ENCODE assay signal across 18 mouse cellular contexts in genomic region chr2:74686988-74687697, GRCm38 (mm10). TPM values are rescaled to one million over a fixed set of nuclear protein-coding genes. Genes with fewer than 3 reads are reported as not detected.
DNase-seq lines count a peak whose midpoint lies in the region; ATAC-seq and TF ChIP-seq lines count a peak whose summit lies in the region.
"Had no signal": no experiment of that assay in that cellular context is flagged by ENCODE, and none has a peak within 500 bp of the region (broad histone marks: within the 10 kb centered on the region; RNA-seq: fewer than 3 reads in every experiment).

No protein-coding gene starts in this region.

- H3K4me1 ChIP-seq in midbrain, embryonic 10.5 days = peaks cover 17% of the 10 kb centered on the region
- no peaks in the 10 kb centered on the region for H3K4me1 ChIP-seq in midbrain, postnatal 0 days (ENCODE audit: insufficient read depth, low read length)
- H3K4me1 ChIP-seq in neural tube, embryonic 15.5 days = peaks cover 18% of the 10 kb centered on the region
- H3K4me1 ChIP-seq in cerebellum, adult 2 months (ENCODE audit: control insufficient read depth, insufficient read depth, low read length) = no peaks in the 10 kb centered on the region

- no peak overlapping the region for H3K27ac ChIP-seq in midbrain, embryonic 10.5 days (replicated peaks)
- no peak overlapping the region for H3K27ac ChIP-seq in midbrain, postnatal 0 days (ENCODE audit: low read depth, low read length)
- H3K27ac ChIP-seq in neural tube, embryonic 15.5 days (replicated peaks) = peak overlapping the region; percentile 70
- H3K27ac ChIP-seq in cerebellum, adult 2 months (ENCODE audit: insufficient read depth, low read length) = no peak overlapping the region
- H3K27ac ChIP-seq: hindbrain, embryonic 13.5 days had no signal

- H3K9ac ChIP-seq in midbrain, postnatal 0 days (replicated peaks; ENCODE audit: low read length, poor library complexity, severe bottlenecking) = no peak overlapping the region
- peak overlapping the region; percentile 31 for H3K9ac ChIP-seq in neural tube, embryonic 15.5 days (replicated peaks)
- H3K9ac ChIP-seq: hindbrain, embryonic 13.5 days; lung, embryonic 14.5 days had no signal

- H3K27me3 ChIP-seq in midbrain, embryonic 10.5 days (ENCODE audit: low read depth, poor library complexity, severe bottlenecking) = peaks cover 100% of the 10 kb centered on the region
- peaks cover 95% of the 10 kb centered on the region for H3K27me3 ChIP-seq in midbrain, postnatal 0 days (ENCODE audit: insufficient read depth, low read length)
- peaks cover 52% of the 10 kb centered on the region for H3K27me3 ChIP-seq in neural tube, embryonic 15.5 days (replicated peaks)
- H3K27me3 ChIP-seq in cerebellum, adult 2 months (ENCODE audit: control insufficient read depth, insufficient read depth, low read length) = peaks cover 24% of the 10 kb centered on the region; the same call in 1 of the 2 replicates

- no peak for ATAC-seq in midbrain, postnatal 0 days (ENCODE audit: low FRiP score)
- no peak for ATAC-seq in neural tube, embryonic 15.5 days (ENCODE audit: low FRiP score)

- no peak overlapping the region for H3K4me2 ChIP-seq in midbrain, postnatal 0 days (ENCODE audit: low read depth, low read length, poor library complexity, severe bottlenecking)
- peak overlapping the region; percentile 48 for H3K4me2 ChIP-seq in neural tube, embryonic 15.5 days
- H3K4me2 ChIP-seq: heart, embryonic 11.5 days; hindbrain, embryonic 13.5 days; lung, embryonic 14.5 days had no signal

- TF ChIP-seq POLR2A in cerebellum, adult 2 months (IDR thresholded peaks at IDR 0.05; ENCODE audit: borderline replicate concordance, insufficient read depth, low read length) = no peak

- WGBS in midbrain, embryonic 10.5 days = under 1% methylated on average over 27 of the region's 27 CpGs
- WGBS in midbrain, postnatal 0 days = 2% methylated on average over 27 of the region's 27 CpGs
- WGBS in neural tube, embryonic 15.5 days = under 1% methylated on average over 27 of the region's 27 CpGs
- 4% methylated on average over 27 of the region's 27 CpGs for WGBS in cerebellum, adult 2 months

- no peaks in the 10 kb centered on the region for H3K36me3 ChIP-seq in midbrain, embryonic 10.5 days
- no peaks in the 10 kb centered on the region for H3K36me3 ChIP-seq in midbrain, postnatal 0 days (ENCODE audit: insufficient read depth, low read length)
- H3K36me3 ChIP-seq in neural tube, embryonic 15.5 days = no peaks in the 10 kb centered on the region
- H3K36me3 ChIP-seq: G1E; hindbrain, embryonic 13.5 days had no signal

- H3K4me3 ChIP-seq in midbrain, embryonic 10.5 days = no peak overlapping the region
- no peak overlapping the region for H3K4me3 ChIP-seq in midbrain, postnatal 0 days (ENCODE audit: low read depth, low read length)
- peak overlapping the region; percentile 39 for H3K4me3 ChIP-seq in neural tube, embryonic 15.5 days (replicated peaks)
- no peak overlapping the region for H3K4me3 ChIP-seq in cerebellum, adult 2 months (replicated peaks; ENCODE audit: insufficient read depth, low read depth, low read length)
- H3K4me3 ChIP-seq: hindbrain, embryonic 13.5 days; myocyte had no signal

- no peaks in the 10 kb centered on the region for H3K9me3 ChIP-seq in midbrain, embryonic 10.5 days (replicated peaks)
- H3K9me3 ChIP-seq in midbrain, postnatal 0 days (ENCODE audit: low read length) = 0 out of 2 replicates have a peak, but pooled peaks cover 5% of the 10 kb centered on the region
- no peaks in the 10 kb centered on the region for H3K9me3 ChIP-seq in neural tube, embryonic 15.5 days (replicated peaks)
- H3K9me3 ChIP-seq: hindbrain, embryonic 13.5 days had no signal

- DNase-seq in gastrocnemius, postnatal 10 days = peak; percentile 26
- no peak for DNase-seq in gastrocnemius, postnatal 25 days
- DNase-seq in midbrain, embryonic 10.5 days (ENCODE audit: low spot score) = peak; percentile 49
- no peak for DNase-seq in midbrain, postnatal 0 days (ENCODE audit: low spot score)
- DNase-seq in kidney, postnatal 10 days = peak; percentile 27
- no peak for DNase-seq in cerebellum, adult 2 months
- no peak for DNase-seq in spleen, adult 18-20 months
- DNase-seq: cerebellum, adult 11-12 months had no signal

- TF ChIP-seq CTCF in midbrain, postnatal 0 days (IDR thresholded peaks at IDR 0.05) = no peak
- no peak for TF ChIP-seq CTCF in cerebellum, adult 2 months (IDR thresholded peaks at IDR 0.05; ENCODE audit: borderline replicate concordance, insufficient read depth, low read depth, low read length)

RNA-seq across cellular contexts. Expression of gene Hoxd10, which starts 4.6 kb away (rescaled TPM):
- 1 to 10 TPM; 3.9 to 4.5 TPM for total RNA-seq in gastrocnemius, postnatal 10 days (2021)
- total RNA-seq in gastrocnemius, postnatal 25 days (2021) = 1 to 10 TPM; 1.5 to 4.5 TPM
- not detected in 2 replicates for polyA plus RNA-seq in midbrain, embryonic 10.5 days (2016; fragmentation: Nextera tagmentation; extraction: Ambion mirVana)
- total RNA-seq in midbrain, postnatal 0 days (2014; rRNA removed) = 0.22 TPM in 1 of 2 replicates, not detected in the other
- not detected in 2 replicates for polyA plus RNA-seq in midbrain, postnatal 0 days (2015; fragmentation: Nextera tagmentation; extraction: Ambion mirVana)
- 61.8 and 83.6 TPM in 2 replicates for polyA plus RNA-seq in neural tube, embryonic 15.5 days (2015; fragmentation: Nextera tagmentation; extraction: Ambion mirVana)
- polyA plus RNA-seq in cerebellum, adult 2 months (2012; rRNA removed) = not detected in 2 replicates
- total RNA-seq: layer of hippocampus, adult 8-10 months; left cerebral cortex, postnatal 25 days; megakaryocyte, adult 5-6 weeks had no signal
- polyA plus RNA-seq: G1E; hindbrain, embryonic 13.5 days; lung, embryonic 14.5 days; myocyte; spleen, adult 2 months had no signal

RNA-seq across cellular contexts. Expression of gene Hoxd11, which starts 7.8 kb away (rescaled TPM):
- under 1 TPM; 0.23 to 0.56 TPM for total RNA-seq in gastrocnemius, postnatal 10 days (2021)
- total RNA-seq in gastrocnemius, postnatal 25 days (2021) = under 1 TPM in 1 of 2 experiments, not detected in 1; 0.26 TPM
- polyA plus RNA-seq in midbrain, embryonic 10.5 days (2016; fragmentation: Nextera tagmentation; extraction: Ambion mirVana) = not detected in 2 replicates
- total RNA-seq in midbrain, postnatal 0 days (2014; rRNA removed) = not detected in 2 replicates
- not detected in 2 replicates for polyA plus RNA-seq in midbrain, postnatal 0 days (2015; fragmentation: Nextera tagmentation; extraction: Ambion mirVana)
- 4.1 and 9.2 TPM in 2 replicates for polyA plus RNA-seq in neural tube, embryonic 15.5 days (2015; fragmentation: Nextera tagmentation; extraction: Ambion mirVana)
- not detected in 2 replicates for polyA plus RNA-seq in cerebellum, adult 2 months (2012; rRNA removed)
- total RNA-seq: layer of hippocampus, adult 8-10 months; left cerebral cortex, postnatal 25 days; megakaryocyte, adult 5-6 weeks had no signal
- polyA plus RNA-seq: G1E; heart, embryonic 11.5 days; hindbrain, embryonic 13.5 days; lung, embryonic 14.5 days; myocyte; spleen, adult 2 months had no signal

RNA-seq across cellular contexts. Expression of gene Hoxd9, which starts 10.4 kb away (rescaled TPM):
- total RNA-seq in gastrocnemius, postnatal 10 days (2021) = 10 to 100 TPM; 12.6 to 16.1 TPM
- 10 to 100 TPM in 1 of 2 experiments, 1 to 10 TPM in 1; 5.7 to 14.7 TPM for total RNA-seq in gastrocnemius, postnatal 25 days (2021)
- not detected in 2 replicates for polyA plus RNA-seq in midbrain, embryonic 10.5 days (2016; fragmentation: Nextera tagmentation; extraction: Ambion mirVana)
- total RNA-seq in midbrain, postnatal 0 days (2014; rRNA removed) = not detected in 2 replicates
- not detected in 2 replicates for polyA plus RNA-seq in midbrain, postnatal 0 days (2015; fragmentation: Nextera tagmentation; extraction: Ambion mirVana)
- 20.0 and 21.3 TPM in 2 replicates for polyA plus RNA-seq in neural tube, embryonic 15.5 days (2015; fragmentation: Nextera tagmentation; extraction: Ambion mirVana)
- not detected in 2 replicates for polyA plus RNA-seq in cerebellum, adult 2 months (2012; rRNA removed)
- total RNA-seq: G1E; layer of hippocampus, adult 8-10 months; left cerebral cortex, postnatal 25 days; megakaryocyte, adult 5-6 weeks had no signal
- polyA plus RNA-seq: G1E; heart, embryonic 11.5 days; hindbrain, embryonic 13.5 days; myocyte had no signal

RNA-seq across cellular contexts. Expression of gene Hoxd12, which starts 12.3 kb away (rescaled TPM):
- not detected for total RNA-seq in gastrocnemius, postnatal 10 days (2021)
- not detected for total RNA-seq in gastrocnemius, postnatal 25 days (2021)
- not detected in 2 replicates for polyA plus RNA-seq in midbrain, embryonic 10.5 days (2016; fragmentation: Nextera tagmentation; extraction: Ambion mirVana)
- not detected in 2 replicates for total RNA-seq in midbrain, postnatal 0 days (2014; rRNA removed)
- polyA plus RNA-seq in midbrain, postnatal 0 days (2015; fragmentation: Nextera tagmentation; extraction: Ambion mirVana) = not detected in 2 replicates
- polyA plus RNA-seq in neural tube, embryonic 15.5 days (2015; fragmentation: Nextera tagmentation; extraction: Ambion mirVana) = 0.38 and 0.43 TPM in 2 replicates
- polyA plus RNA-seq in cerebellum, adult 2 months (2012; rRNA removed) = not detected in 2 replicates
- total RNA-seq: G1E; layer of hippocampus, adult 8-10 months; left cerebral cortex, postnatal 25 days; megakaryocyte, adult 5-6 weeks had no signal
- polyA plus RNA-seq: G1E; heart, embryonic 11.5 days; hindbrain, embryonic 13.5 days; lung, embryonic 14.5 days; myocyte; spleen, adult 2 months had no signal

RNA-seq across cellular contexts. Expression of gene Hoxd8, which starts 17.3 kb away (rescaled TPM):
- 10 to 100 TPM; 38.3 to 46.1 TPM for total RNA-seq in gastrocnemius, postnatal 10 days (2021)
- 10 to 100 TPM; 11.7 to 30.6 TPM for total RNA-seq in gastrocnemius, postnatal 25 days (2021)
- not detected in 2 replicates for polyA plus RNA-seq in midbrain, embryonic 10.5 days (2016; fragmentation: Nextera tagmentation; extraction: Ambion mirVana)
- 0.05 TPM in 1 of 2 replicates, not detected in the other for total RNA-seq in midbrain, postnatal 0 days (2014; rRNA removed)
- not detected in 2 replicates for polyA plus RNA-seq in midbrain, postnatal 0 days (2015; fragmentation: Nextera tagmentation; extraction: Ambion mirVana)
- polyA plus RNA-seq in neural tube, embryonic 15.5 days (2015; fragmentation: Nextera tagmentation; extraction: Ambion mirVana) = 12.4 and 12.5 TPM in 2 replicates
- polyA plus RNA-seq in cerebellum, adult 2 months (2012; rRNA removed) = 0.05 TPM in 1 of 2 replicates, not detected in the other
- total RNA-seq: G1E; layer of hippocampus, adult 8-10 months; megakaryocyte, adult 5-6 weeks had no signal
- polyA plus RNA-seq: G1E, myocyte had no signal

Comparison
In these comparisons a context has a peak if more than half of its experiments do, and no peak if none do; other contexts are left out.
1. DNase-seq: peak in gastrocnemius, postnatal 10 days (single experiment), midbrain, embryonic 10.5 days (single experiment) and kidney, postnatal 10 days (single experiment); none in gastrocnemius, postnatal 25 days (single experiment), midbrain, postnatal 0 days (single experiment), cerebellum, adult 2 months (0 of 2) and spleen, adult 18-20 months (0 of 2).
2. RNA of gene Hoxd10, which starts 4.6 kb away (polyA plus RNA-seq): 61.8 to 83.6 TPM in neural tube, embryonic 15.5 days; not detected in midbrain, embryonic 10.5 days, not detected in midbrain, postnatal 0 days and not detected in cerebellum, adult 2 months; every median in the first group is over 10 times any median in the second.
3. RNA of gene Hoxd9, which starts 10.4 kb away (polyA plus RNA-seq): 20.0 to 21.3 TPM in neural tube, embryonic 15.5 days; not detected in midbrain, embryonic 10.5 days, not detected in midbrain, postnatal 0 days and not detected in cerebellum, adult 2 months; every median in the first group is over 10 times any median in the second.